Mouse (Mus musculus) cerebellum, postnatal 36 days (tissue): ENCODE data around the gene Hyal4.
A peak's percentile ranks its signal among the peaks of the same experiment; 100 is the strongest.

ENCODE experiments used
- DNase-seq, 2 experiments: peaks; one replicate each; pipeline ENCODE4 v3.0.0; 2021 to 2022; ENCODE audit warnings: mixed read lengths in 2 of 2

Gene Hyal4

GRCm38 (mm10) chr6:24748029-24748428, at the start of gene Hyal4:
Gene Hyal4 (plus strand): TSS chr6:24748329.
- no peak for DNase-seq

DNA sequence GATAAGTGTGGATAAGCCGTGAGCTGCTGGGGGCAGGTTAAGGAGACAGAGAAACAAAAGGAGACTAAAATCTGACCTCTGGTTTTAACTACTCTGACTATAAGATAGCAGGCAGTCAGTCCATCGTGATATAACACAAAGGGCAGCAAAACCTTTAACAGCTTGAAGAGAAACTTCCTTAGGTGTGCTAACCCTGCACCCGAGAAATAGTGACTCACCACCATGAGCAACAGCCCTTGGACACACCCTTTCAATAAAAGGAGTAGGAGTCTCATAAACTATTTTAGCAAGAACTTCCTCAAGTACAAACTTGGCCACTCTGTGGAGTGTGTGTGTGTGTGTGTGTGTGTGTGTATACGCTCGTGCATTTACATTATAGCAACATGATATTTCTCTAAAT, 41.0 kb upstream of the Hyal4 start:
- no peak for DNase-seq

DNA sequence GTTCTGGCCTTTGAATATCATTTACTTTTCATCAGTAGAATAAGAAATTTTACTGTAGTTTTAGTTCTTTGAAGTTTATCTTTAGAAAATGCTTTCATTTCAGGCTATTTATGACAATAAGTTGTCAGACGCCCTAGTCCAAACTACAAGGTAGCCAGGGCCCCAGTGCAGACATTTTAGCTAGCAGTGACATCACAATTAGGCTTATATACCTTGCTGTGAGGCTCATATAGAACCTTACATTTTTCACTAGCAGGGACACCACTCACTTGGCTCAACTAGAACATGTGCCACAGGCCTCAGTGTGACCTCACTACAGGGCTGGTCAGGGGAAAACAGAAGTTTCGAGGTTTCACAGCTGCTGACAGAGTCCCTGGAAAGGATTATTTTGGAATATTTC, 40.6 kb upstream of the Hyal4 start:
- no peak for DNase-seq

GRCm38 (mm10) chr6:24721317-24722099, 26.6 kb upstream of the Hyal4 start:
- peak; percentile 17 to 33 for DNase-seq

DNA sequence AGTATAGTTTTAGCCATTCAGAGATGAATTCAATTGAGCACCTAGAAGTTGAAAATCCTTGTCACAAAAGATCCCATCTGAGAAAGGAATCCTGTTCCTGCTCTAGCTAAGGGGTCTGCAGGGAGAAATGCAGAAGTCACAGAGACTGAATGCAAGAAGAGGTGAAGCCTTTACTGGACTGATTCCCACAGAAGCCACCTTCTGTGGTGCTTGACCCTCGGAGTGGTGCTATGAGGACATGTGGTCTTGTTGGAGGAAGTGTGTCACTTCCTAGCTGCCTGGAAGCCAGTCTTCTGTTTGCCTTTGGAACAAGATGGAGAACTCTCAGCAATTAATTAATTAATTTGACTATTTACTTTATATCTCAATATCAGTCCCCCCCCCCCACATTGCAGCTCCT, 20.0 kb upstream of the Hyal4 start:
- DNase-seq: no peak

DNA sequence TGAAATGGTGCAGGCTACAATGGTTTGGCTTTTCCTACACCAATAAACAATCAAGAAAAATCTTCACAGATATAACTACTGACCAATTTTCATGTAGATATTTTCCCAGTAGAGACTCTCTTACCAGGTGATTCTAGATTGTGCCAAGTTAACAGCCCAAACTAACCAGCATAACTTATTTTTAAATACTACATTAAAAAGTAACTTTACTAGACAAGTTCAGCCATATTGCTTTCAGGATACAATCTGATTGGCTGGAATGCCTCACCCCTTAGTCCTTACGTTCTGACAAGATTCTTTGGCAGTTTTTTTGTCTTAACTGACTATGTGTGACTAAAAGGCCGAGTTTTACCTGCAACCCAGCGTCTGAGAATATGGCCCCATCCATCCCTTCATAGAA, 15.2 kb upstream of the Hyal4 start, which contains the start of gene Hyal6:
Gene Hyal6 (plus strand): TSS at position 301 of the 400 bp plus-strand sequence.
- DNase-seq: no peak

DNA sequence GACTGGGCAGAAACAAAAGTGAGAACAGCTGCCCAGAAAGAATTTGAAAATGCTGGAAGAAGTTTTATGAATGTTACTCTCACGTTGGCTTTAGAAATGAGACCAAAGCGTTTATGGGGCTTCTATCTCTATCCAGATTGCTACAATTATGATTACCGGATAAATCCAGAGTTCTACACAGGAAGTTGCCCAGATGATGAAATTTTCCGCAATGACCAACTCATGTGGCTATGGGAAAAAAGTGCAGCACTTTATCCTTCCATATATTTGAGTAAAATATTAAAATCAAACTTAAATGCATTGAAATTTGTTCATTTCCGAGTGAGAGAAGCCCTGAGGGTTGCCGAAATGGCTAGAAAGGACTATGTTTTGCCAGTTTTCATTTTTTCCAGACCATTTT, 13.6 kb upstream of the Hyal4 start:
- DNase-seq: no peak

GRCm38 (mm10) chr6:24759281-24759680, 11.2 kb downstream of the Hyal4 start:
- no peak for DNase-seq

GRCm38 (mm10) chr6:24766261-24766660, 18.1 kb downstream of the Hyal4 start:
- no peak for DNase-seq

DNA sequence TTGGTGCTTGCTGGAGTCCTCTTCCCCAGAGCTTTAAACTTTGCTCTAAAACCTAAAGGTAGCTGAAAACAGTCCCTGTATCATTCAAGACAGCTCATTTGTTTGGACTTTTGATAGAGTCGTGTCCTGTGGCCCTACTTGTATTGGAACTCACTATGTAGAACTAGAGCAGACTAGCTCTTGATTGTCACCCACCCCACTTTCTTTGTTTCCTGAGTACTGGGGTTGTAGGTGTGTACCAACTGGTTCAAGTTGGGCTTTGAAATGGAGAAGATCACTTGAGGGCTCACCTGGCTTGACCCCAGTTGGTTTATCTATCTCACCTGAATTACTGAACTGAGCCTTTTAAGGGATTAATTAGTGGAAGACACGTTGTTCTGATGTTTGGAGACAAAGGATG, 31.1 kb downstream of the Hyal4 start:
- DNase-seq: no peak

DNA sequence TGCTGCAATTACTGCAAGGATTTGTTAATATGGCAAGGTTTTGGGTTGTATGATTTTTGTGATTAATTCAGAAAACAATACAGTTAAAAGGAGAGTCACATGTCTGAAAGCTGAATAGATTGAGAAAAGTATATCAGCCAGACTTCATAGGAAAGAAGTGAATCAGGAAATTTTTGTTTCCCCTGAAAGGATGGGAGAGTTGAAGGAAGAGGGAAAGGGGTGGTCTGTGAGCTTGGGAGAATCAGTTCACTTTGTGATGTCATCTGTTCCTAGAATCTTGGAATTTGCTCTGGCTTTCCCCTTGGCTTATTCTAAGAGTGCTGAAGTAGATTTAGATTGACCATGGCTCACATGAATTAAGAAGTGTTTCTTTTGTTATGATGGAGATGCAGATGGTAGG, 42.8 kb downstream of the Hyal4 start, which contains the start of gene Spam1:
Gene Spam1 (plus strand): TSS at position 301 of the 400 bp plus-strand sequence.
- DNase-seq: no peak
